Mouse (Mus musculus): Measurements from ENCODE around the gene Smg6.

DNA sequence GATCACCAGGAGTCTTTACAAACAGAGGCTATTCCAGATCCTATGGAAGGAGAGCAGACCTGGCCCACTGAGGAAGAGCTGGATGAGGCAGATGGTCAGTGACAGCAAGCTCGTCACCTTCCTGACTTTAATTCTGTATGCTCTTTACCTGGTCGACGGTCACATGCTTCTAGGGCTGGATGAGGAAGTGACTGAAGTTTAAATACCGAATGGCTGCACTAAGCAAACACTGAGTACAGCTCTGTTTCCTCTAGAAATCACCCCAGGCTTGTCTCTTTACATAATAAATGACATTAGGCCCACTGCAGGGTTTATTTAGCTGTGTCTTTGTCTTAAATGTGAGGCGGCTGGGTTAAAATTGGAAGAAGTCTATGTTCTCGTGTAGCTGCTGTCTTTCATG lies 24.1 kb upstream of the Smg6 start:
- no peak for TF ChIP-seq POLR2A (IDR thresholded peaks at IDR 0.05; ENCODE audit: borderline replicate concordance, control insufficient read depth, low read depth, low read length)
- no peak for TF ChIP-seq CTCF (IDR thresholded peaks at IDR 0.05; ENCODE audit: control insufficient read depth, insufficient read depth, low read length)
